Mouse (Mus musculus): ENCODE data around the gene Aggf1. TPM values are rescaled to one million over a fixed set of nuclear protein-coding genes. Genes with fewer than 3 reads are reported as not detected.

Aggf1 gene
- polyA plus RNA-seq, 3 experiments from 2014 or later, result 11.3 to 13.2 (median 11.9) TPM

- no peak for ATAC-seq
These were observed 42.9 kb downstream of the Aggf1 start for GRCm38 (mm10) chr13:95332086-95332899.

- no peak for ATAC-seq
These were observed 44.6 kb downstream of the Aggf1 start for GRCm38 (mm10) chr13:95330507-95330906.

DNA sequence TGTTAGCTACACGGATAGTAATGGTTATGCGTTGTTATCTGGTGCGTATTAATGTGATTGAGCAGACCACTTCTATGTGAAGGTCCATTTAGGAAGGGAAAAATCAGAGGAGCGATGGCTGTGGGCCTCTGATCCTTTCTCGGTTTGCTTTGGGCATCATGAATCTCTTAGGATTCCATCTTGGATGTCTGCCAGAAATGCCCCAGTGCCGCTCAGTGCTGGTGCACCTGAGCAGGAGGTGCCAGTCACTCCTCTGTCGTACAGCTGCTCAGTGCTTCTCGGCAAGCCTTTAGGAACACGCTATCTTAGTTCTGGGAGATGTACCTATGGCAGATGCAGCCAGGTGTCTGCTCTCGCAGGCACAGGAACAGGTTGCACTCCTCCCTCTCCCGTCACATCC, 46.4 kb downstream of the Aggf1 start:
- ATAC-seq, result no peak

- no peak for ATAC-seq
These were observed 47.8 kb downstream of the Aggf1 start for GRCm38 (mm10) chr13:95327345-95327741.

GRCm38 (mm10) chr13:95326611-95327344, 48.4 kb downstream of the Aggf1 start:
- no peak for ATAC-seq

DNA sequence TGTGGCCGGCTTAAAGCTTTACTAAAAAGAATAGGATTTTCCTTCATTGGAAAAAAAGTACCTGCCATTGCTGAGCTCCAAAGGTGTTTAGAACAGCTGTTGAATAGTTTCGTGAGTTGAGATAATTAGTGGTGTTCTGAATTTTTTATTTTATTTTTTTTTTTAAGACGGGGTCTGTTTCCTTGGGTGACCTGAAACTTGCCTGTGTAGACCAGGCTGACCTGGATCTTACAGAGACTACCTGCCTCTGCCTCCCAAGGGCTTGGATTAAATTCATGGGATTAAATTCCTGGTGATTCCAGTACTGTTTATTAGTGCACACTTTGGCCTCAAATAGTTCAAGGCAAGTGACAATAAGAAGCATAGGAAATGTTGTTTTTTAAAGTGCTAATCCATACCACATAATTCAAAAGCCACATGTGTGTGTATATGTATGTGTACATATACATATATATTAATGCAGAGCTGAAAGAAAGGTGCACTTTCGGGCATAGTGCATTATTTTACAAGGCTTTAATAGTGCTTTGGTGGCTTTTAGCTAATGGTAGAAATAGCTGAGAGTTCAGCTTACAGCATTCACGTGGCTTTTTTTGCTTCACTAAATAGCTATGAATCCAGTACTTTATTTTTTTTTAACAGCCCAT, 49.1 kb downstream of the Aggf1 start:
- no peak for ATAC-seq

GRCm38 (mm10) chr13:95325080-95325906, 49.9 kb downstream of the Aggf1 start:
- peak; percentile 51 for ATAC-seq

DNA sequence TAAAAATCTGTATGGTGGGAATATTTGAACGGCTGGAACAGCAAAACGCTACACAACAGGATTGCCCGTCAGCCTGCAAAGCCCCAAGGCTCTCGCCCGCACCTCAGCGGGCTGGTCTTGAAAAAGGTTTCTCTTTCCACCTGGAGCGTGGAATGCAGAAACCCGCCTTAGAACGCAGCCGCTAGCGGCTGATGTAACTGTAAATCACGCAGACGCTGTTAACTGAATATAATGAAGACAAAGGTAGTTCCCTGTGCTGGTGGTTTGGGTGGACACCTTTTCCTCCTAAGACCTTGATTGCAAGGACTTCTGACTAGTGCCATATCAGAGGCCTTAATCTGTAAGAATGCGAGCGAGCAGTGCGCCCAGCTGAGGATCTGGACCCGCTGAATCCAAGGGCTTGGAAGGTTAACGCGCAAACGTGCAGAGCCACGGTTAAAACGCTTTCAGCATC, 50.5 kb downstream of the Aggf1 start:
- ATAC-seq, result peak; percentile 39

GRCm38 (mm10) chr13:95323950-95324625, 51.1 kb downstream of the Aggf1 start:
- no peak for ATAC-seq

GRCm38 (mm10) chr13:95323400-95323799, 51.8 kb downstream of the Aggf1 start, which contains the start of gene Zbed3:
Zbed3 (plus strand) TSS chr13:95323612.
- ATAC-seq, result no peak

DNA sequence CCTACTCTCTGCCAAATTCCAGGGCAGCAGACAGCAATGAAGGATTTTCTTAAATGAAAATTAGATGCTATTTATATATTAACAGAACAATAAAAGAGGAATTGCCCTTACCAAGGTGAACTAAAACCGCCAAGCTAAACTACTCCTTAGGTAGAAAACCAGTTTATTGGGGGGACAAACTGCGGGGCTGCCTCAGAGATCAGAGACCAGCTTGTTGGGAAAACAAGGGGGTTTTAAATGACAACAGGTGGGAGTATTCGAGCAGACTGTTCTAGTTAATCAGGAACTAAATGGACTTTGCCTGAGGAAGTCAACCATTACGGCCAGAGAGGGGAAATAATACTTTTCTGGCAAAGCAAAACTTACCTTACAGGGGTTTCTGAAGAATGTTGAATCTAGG, 54.7 kb downstream of the Aggf1 start:
- no peak for ATAC-seq

- ATAC-seq, result no peak
These were observed 56.0 kb downstream of the Aggf1 start for GRCm38 (mm10) chr13:95319153-95319552.

GRCm38 (mm10) chr13:95312016-95312415, 63.1 kb downstream of the Aggf1 start:
- ATAC-seq, result no peak

DNA sequence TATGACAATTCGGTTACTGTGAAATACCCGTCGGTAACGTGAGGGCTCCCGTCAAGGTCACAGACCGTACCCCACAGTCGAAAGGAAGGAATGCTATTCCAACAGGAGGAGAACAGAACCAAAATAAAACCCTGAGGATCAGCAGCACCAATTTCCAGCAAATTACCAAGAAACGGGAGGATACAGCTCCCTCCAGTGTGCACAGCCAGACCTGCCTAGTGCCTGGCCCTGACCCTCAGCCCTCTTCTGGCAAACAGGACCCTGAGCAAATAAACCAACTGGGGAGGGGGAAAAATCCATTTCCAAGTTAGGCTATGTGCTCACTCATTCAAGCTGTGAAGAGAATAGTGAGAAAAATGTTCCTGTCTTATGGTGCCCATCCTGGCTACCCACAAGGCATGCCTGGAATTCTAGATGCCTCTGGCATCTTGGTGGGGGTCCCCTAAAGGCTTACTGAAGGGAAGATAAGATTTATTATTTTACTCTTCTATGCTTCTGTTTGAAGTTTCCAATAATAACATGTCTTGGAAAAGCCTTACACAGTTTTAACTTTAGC, 68.0 kb downstream of the Aggf1 start:
- ATAC-seq, result no peak

- no peak for ATAC-seq
These were observed 68.6 kb downstream of the Aggf1 start for GRCm38 (mm10) chr13:95306596-95306995.

Other genes with a start within 250 kb of the Aggf1 start
- gene Pde8b, start 125.0 kb downstream of the Aggf1 start, polyA plus RNA-seq (2017; shearing (Covaris generic)), result 1 to 10 TPM in 2 of 3 experiments, under 1 TPM in 1; 0.29 to 1.6 (median 1.5) TPM
- 1 to 10 TPM; 1.2 to 3.7 (median 2.5) TPM for gene Zbed3, start 51.7 kb downstream of the Aggf1 start, polyA plus RNA-seq (2017; shearing (Covaris generic))
- gene Crhbp, start 69.6 kb upstream of the Aggf1 start, polyA plus RNA-seq (2017; shearing (Covaris generic)), result not detected
- gene S100z, start 103.4 kb upstream of the Aggf1 start, polyA plus RNA-seq (2017; shearing (Covaris generic)), result not detected
- gene F2rl1, start 149.9 kb upstream of the Aggf1 start, polyA plus RNA-seq (2017; shearing (Covaris generic)), result 10 to 100 TPM; 11.0 to 24.6 (median 12.1) TPM
- gene F2r, start 243.1 kb upstream of the Aggf1 start, polyA plus RNA-seq (2017; shearing (Covaris generic)), result 10 to 100 TPM; 34.3 TPM

All from inflammation-experienced regulatory T-cells, adult 6 months (primary cell).